Mouse (Mus musculus) heart, embryonic 15.5 days (tissue): ENCODE measurements around the gene Pde4d. TPM values are rescaled to one million over a fixed set of nuclear protein-coding genes. Genes with fewer than 3 reads are reported as not detected.

Experiments used
- ATAC-seq: fragments of 200-750 bp; cut with Nextera tagmentation; replicated peaks from 2 replicates; pipeline ENCODE4 v1.8.0; 2017; ENCODE audit warnings: low read depth, moderate TSS enrichment; ENCODE audit not compliant: insufficient number of reproducible peaks, insufficient read depth, low FRiP score
- H3K27ac ChIP-seq: fragments of 300-500 bp; sonication (generic); 2 replicates; pipeline ENCODE4 v1.5.1; 2015; ENCODE audit warnings: mild to moderate bottlenecking, inconsistent platforms
- H3K27me3 ChIP-seq: fragments of 300-500 bp; sonication (generic); 2 replicates; pipeline ENCODE4 v1.6.1; 2015; ENCODE audit warnings: inconsistent platforms
- H3K36me3 ChIP-seq: fragments of 300-500 bp; sonication (generic); 2 replicates; pipeline ENCODE4 v1.6.1; 2015; ENCODE audit warnings: mild to moderate bottlenecking, inconsistent platforms
- H3K4me1 ChIP-seq: fragments of 300-500 bp; sonication (generic); replicated peaks from 2 replicates; pipeline ENCODE4 v1.6.1; 2015; ENCODE audit warnings: inconsistent platforms
- H3K4me2 ChIP-seq: fragments of 300-500 bp; sonication (generic); 2 replicates; pipeline ENCODE4 v1.6.1; 2015; ENCODE audit warnings: inconsistent platforms, mild to moderate bottlenecking, moderate library complexity
- H3K4me3 ChIP-seq: fragments of 300-500 bp; sonication (generic); 2 replicates; pipeline ENCODE4 v1.5.1; 2015; ENCODE audit warnings: mild to moderate bottlenecking, inconsistent platforms
- H3K9ac ChIP-seq: fragments of 300-500 bp; sonication (generic); 2 replicates; pipeline ENCODE4 v1.6.1; 2015; ENCODE audit warnings: mild to moderate bottlenecking, inconsistent platforms
- H3K9me3 ChIP-seq: fragments of 300-500 bp; sonication (generic); replicated peaks from 2 replicates; pipeline ENCODE4 v1.6.1; 2016; ENCODE audit warnings: inconsistent platforms
- WGBS: fragments of 180-500 bp; shearing (Covaris S2); methylation state at CpG from one replicate; pipeline ENCODE4 v1.1.7; 2015; ENCODE audit warnings: mixed read lengths; 5-methylcytosine and 5-hydroxymethylcytosine counted together
- polyA plus RNA-seq: library from polyadenylated mRNA; unstranded; fragments of >200 nt; fragmentation: Nextera tagmentation; extraction: Ambion mirVana; gene quantifications from 2 replicates; pipeline ENCODE4 v1.2.1, GENCODE M21; 2015

Pde4d gene
- polyA plus RNA-seq, 1 experiment from 2014 or later: 25.7 TPM

DNA sequence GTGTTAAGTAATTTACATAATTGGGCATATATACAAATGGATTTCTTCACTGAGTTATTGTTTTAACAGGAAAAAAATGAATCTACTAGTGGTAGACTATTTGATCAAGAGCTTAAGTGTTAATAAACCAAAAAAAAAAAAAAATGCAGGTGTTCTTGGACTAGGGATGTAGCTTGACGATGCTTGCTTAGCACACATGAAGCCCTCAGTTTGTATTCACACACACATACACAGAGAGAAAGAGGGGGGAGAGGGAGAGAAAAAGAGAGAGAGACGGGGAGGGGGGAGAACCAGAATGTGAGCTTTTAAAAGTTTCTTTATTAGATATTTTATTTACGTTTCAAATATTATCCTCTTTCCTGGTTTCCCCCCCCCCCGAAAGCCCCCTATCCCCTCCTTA lies 740.9 kb downstream of the Pde4d start:
- no peak for ATAC-seq

DNA sequence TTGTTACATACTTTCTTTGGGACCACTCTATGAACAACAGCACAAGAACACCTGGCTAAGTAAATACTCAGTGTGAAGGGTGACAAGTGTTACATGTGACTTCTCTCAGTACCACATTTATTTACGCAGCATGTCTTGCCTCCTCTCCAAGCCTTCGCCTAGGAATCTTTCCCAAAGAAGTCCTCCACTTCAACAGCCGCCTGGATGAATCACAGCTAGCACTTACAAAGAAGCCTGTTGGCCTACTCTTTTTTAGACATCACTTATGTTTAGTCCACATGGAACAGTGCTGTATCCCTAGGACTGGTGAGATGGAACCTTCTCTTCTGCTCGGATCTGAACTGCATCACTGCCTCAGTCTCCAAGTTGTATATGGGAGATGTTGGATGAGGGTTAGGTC lies 741.4 kb downstream of the Pde4d start:
- Histone ChIP-seq H3K4me3 (no peak overlapping the region), H3K4me1 (no peaks in the 10 kb centered on the region), H3K4me2 (no peak overlapping the region), H3K27ac (no peak overlapping the region), H3K36me3 (no peaks in the 10 kb centered on the region), H3K27me3 (no peaks in the 10 kb centered on the region), H3K9me3 (no peaks in the 10 kb centered on the region), H3K9ac (no peak overlapping the region)
- 74% methylated on average over 4 of the region's 4 CpGs for WGBS
- ATAC-seq: no peak

More for the DNA sequence above, 740.9 kb downstream of the Pde4d start:
- Histone ChIP-seq H3K27me3 (no peaks in the 10 kb centered on the region), H3K27ac (no peak overlapping the region), H3K4me1 (no peaks in the 10 kb centered on the region), H3K4me3 (no peak overlapping the region), H3K36me3 (no peaks in the 10 kb centered on the region), H3K9ac (no peak overlapping the region), H3K4me2 (no peak overlapping the region), H3K9me3 (no peaks in the 10 kb centered on the region)
- 69% methylated on average over 4 of the region's 4 CpGs for WGBS

DNA sequence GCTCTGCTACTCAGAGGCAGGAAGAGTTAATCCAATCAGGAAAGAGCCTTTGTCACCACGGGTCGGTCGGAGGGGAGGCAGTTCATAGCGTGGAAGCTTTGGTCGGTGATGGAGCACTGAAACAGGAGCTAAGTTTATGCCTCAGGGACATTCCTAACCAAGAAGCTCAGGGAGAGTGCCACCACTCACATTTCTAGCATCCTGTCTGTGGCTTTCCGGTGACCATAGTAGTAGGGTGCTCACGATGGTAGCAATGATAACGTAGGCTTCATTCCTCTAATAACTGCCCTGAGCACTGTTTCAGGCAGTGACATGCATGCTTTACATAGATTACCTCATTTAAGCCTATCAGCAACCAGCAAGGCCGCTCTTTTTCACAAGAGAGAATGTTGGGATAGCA lies 755.8 kb downstream of the Pde4d start:
- Histone ChIP-seq H3K27me3 (no peaks in the 10 kb centered on the region), H3K4me2 (no peak overlapping the region), H3K4me3 (no peak overlapping the region), H3K4me1 (0 out of 2 replicates have a peak, but pooled peaks cover 2% of the 10 kb centered on the region), H3K27ac (no peak overlapping the region), H3K9me3 (no peaks in the 10 kb centered on the region), H3K36me3 (no peaks in the 10 kb centered on the region), H3K9ac (no peak overlapping the region)
- WGBS: 36% methylated on average over 9 of the region's 9 CpGs
- ATAC-seq: no peak

DNA sequence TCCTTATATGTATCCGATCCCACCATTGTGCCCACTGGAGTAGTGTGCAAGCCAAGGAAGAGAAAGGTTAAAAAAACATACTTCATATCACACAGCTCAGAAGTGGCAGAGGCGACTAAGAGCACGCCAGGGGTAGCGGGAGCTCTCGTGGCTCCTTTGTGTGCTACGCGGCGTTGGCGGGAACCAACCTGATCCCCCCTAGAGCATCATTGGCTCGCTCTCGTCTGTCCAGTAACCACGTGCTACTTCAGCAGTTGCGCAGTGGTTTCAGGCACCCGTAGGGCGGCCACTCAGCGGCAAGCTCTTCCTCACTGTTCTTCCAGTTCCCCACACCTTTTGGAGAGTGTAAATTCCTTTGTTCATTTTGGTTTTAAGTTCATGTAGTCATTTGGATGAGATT lies 758.9 kb downstream of the Pde4d start:
- no peak overlapping the region for H3K4me2 ChIP-seq
- no peaks in the 10 kb centered on the region for H3K36me3 ChIP-seq
- peaks cover 18% of the 10 kb centered on the region for H3K4me1 ChIP-seq
- H3K27ac ChIP-seq: no peak overlapping the region
- no peak for ATAC-seq
- no peaks in the 10 kb centered on the region for H3K9me3 ChIP-seq
- 90% methylated on average over 16 of the region's 16 CpGs for WGBS
- no peaks in the 10 kb centered on the region for H3K27me3 ChIP-seq
- H3K9ac ChIP-seq: no peak overlapping the region
- no peak overlapping the region for H3K4me3 ChIP-seq

DNA sequence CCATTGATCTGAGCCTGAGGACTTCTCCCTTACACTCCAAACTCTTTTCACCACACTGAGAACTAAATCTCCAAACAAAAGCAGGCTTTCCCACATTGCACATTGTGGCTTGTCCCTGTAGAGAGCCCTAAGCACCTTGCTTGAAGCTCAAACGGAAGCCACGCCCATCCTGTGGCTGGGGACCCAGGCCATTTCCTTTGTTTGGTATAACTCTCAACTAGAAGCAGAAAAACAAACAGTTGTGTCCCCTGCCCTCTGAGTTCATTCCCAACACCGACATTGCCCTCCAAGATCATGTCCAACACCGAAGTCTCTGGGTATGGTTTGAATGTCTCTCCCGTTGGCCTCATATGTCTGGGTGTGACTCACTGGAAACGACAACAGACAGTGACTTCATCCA lies 759.7 kb downstream of the Pde4d start:
- Histone ChIP-seq H3K36me3 (no peaks in the 10 kb centered on the region), H3K27ac (no peak overlapping the region), H3K4me2 (no peak overlapping the region), H3K4me3 (no peak overlapping the region), H3K9ac (no peak overlapping the region), H3K4me1 (peaks cover 18% of the 10 kb centered on the region), H3K9me3 (no peaks in the 10 kb centered on the region), H3K27me3 (no peaks in the 10 kb centered on the region)
- no peak for ATAC-seq
- 50% methylated on average over 6 of the region's 6 CpGs for WGBS

DNA sequence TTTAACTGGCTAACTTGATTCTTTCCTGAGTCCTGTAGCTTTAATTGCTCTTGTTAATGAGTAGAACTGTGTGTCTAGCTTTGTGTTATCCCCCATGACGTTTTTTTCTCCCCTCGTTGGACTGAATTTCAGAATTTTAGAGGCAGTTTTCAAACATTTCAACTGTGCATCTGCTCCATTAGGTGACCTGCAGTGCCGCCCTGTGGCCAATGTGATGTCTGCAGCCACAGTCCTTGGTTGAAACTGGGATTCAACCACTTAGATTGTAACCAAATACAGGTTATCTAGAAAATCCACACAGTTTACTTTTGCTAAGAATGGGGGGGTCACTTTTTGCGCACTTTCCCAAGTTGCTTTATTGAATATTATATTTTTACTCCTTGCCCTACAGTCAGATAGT lies 760.7 kb downstream of the Pde4d start:
- H3K4me2 ChIP-seq: no peak overlapping the region
- H3K9ac ChIP-seq: no peak overlapping the region
- H3K27me3 ChIP-seq: no peaks in the 10 kb centered on the region
- WGBS: 8% methylated on average over 4 of the region's 4 CpGs
- no peak overlapping the region for H3K27ac ChIP-seq
- peaks cover 17% of the 10 kb centered on the region for H3K4me1 ChIP-seq
- no peaks in the 10 kb centered on the region for H3K36me3 ChIP-seq
- H3K4me3 ChIP-seq: no peak overlapping the region
- ATAC-seq: no peak
- no peaks in the 10 kb centered on the region for H3K9me3 ChIP-seq

DNA sequence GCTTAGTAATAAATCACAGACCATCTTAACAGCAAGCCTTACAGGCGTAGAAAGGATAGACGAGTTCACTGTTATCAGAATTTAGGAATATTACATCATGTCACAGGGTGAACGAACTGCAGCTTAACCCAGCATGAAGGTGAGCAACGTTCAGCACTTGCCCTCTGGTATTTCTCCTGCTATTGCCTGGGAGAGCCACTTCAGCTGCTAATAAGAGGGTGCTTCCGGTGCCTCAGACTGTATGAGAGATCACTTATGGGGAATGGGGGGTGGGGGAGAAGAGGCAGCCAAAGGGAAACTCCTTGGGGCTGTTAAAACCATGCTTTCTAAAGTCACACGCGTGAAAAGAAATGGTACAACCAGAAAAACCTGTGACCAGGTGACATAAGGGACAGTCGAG lies 761.7 kb downstream of the Pde4d start:
- H3K4me2 ChIP-seq: peak overlapping the region; percentile 65
- H3K36me3 ChIP-seq: no peaks in the 10 kb centered on the region
- WGBS: 36% methylated on average over 8 of the region's 8 CpGs
- peak overlapping the region; percentile 42 for H3K4me3 ChIP-seq
- no peaks in the 10 kb centered on the region for H3K9me3 ChIP-seq
- no peak overlapping the region for H3K27ac ChIP-seq
- no peaks in the 10 kb centered on the region for H3K27me3 ChIP-seq
- H3K4me1 ChIP-seq: peaks cover 15% of the 10 kb centered on the region
- ATAC-seq: no peak
- H3K9ac ChIP-seq: 0 out of 2 replicates have a peak overlapping the region, but pooled peaks have one; percentile 3

DNA sequence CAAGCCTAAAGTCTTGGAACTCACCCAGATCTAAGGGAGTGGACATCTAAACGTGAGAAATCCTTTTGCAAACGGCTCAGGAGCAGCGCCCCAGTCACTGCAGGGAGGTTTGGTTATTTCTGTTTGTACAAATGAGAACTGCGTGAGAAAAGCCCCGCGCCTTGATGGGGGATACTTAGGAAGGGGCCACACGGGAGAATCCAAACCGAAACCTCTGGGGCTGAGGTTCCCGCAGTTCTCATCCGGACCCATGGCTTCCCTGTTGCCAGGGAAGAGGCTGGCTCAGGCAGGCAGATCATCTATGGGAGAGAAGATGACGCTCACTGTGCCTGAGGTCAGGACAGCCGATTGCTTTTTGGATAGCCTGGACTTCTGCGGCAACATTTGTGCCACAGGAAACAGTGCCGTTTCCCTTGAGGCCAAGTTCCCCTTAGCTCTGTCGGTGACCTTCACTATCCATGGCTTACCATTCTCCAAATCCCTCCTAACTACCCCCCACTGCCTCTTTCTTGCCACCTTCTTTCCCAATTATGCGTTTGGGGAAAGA lies 762.3 kb downstream of the Pde4d start:
- Histone ChIP-seq H3K4me1 (peaks cover 15% of the 10 kb centered on the region), H3K4me3 (peak overlapping the region; percentile 42), H3K9ac (0 out of 2 replicates have a peak overlapping the region, but pooled peaks have one; percentile 3), H3K36me3 (no peaks in the 10 kb centered on the region), H3K9me3 (no peaks in the 10 kb centered on the region), H3K4me2 (peak overlapping the region; percentile 65), H3K27ac (no peak overlapping the region), H3K27me3 (no peaks in the 10 kb centered on the region)
- WGBS: 21% methylated on average over 16 of the region's 16 CpGs
- ATAC-seq: no peak

DNA sequence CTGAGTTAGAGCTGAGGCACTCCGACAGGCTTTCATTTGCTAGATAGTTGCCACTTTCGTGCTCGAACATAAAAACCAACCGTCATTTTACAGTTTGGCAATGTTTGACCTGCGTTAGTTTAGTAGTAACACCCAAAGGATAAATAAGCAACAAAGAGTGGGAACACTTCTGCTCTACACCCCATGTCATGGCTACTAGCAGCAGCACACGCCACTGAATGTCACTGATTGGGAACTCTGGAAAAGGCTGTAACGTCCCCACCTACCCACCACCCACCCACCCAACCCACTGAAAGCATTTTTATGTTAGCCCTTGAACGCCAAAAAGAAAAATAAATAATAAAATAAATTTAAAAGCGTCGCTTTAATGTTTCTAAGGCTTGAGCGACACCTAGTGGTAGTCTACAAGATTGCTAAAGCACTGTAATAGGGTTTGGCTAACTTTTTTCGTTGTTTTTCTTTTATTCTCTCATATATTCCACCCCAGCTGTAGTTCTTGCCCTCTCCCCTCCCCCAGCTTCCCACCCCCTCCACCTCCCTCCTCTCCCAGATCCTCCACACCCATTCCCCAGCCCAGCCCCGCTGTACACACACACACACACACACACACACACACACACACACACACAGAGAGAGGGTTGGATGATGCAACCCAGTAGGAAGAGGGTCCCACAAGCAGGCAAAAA lies 763.2 kb downstream of the Pde4d start:
- no peaks in the 10 kb centered on the region for H3K9me3 ChIP-seq
- peak overlapping the region; percentile 65 for H3K4me2 ChIP-seq
- no peak overlapping the region for H3K9ac ChIP-seq
- H3K27me3 ChIP-seq: no peaks in the 10 kb centered on the region
- peak overlapping the region; percentile 42 for H3K4me3 ChIP-seq
- ATAC-seq: no peak
- H3K27ac ChIP-seq: no peak overlapping the region
- 19% methylated on average over 13 of the region's 13 CpGs for WGBS
- peaks cover 15% of the 10 kb centered on the region for H3K4me1 ChIP-seq
- no peaks in the 10 kb centered on the region for H3K36me3 ChIP-seq

DNA sequence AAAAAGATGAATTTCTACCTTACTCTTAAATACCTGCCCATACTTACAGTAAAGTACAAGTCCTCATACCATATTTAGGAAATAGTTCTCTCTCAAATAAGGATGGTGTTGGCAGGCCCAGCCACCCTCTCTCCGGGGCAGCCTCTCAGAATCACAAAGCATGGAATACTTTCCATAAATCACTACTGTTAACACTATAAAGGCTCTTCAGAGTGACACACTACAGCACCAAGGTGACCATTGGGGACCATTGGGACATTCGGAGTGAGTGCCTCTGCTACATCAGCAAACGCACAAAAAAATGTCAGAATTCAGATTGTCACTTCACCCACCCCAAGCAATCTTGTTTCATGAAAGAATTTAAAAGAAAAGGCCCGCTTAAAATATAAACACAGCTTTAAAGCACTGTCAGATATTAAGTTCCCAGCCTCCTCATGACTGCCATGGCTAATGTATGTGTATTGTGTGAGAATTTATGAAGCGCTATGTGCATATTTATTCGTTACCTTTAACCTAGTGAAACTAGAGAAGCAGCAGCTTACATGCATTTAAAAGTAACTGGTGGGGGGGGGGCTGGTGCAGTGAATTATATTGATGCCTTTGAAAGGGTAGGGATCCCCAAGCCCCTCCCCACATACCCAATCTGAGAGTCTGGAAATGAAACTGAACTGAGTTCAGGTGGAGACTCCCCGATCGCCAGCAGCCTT lies 769.4 kb downstream of the Pde4d start:
- Histone ChIP-seq H3K4me2 (no peak overlapping the region), H3K36me3 (no peaks in the 10 kb centered on the region), H3K4me1 (no peaks in the 10 kb centered on the region), H3K27me3 (no peaks in the 10 kb centered on the region), H3K27ac (no peak overlapping the region), H3K4me3 (no peak overlapping the region), H3K9ac (no peak overlapping the region), H3K9me3 (no peaks in the 10 kb centered on the region)
- ATAC-seq: no peak
- WGBS: 72% methylated on average over 8 of the region's 8 CpGs

DNA sequence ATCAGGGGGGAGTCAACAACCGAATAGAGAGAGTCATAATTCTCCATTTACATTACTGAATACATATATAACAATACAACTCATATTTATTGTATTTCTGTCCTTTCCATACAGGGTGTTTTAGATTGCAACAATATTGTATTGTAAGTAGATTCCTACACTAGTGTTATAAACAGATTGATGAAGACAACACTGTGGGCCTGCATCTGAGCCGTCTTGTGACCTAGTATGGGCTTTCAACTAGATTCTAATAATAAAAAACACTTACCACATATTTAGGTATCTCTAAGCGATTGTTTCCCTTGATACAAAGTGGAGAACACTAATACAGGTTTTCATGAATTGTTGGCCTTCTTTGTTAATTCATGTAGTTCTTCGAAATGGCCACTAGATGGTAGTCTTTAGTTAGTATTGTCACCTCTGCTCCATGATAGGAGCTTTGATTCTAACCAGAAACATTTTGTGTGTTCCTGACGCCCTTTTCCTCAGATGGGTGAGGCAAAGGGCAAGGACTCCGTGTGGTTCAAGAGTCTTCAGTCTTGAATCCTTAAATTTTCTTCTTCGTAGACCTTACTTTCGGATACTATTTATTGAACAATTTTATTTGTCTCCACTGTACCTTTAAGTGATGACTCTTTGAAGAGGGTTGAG lies 779.3 kb downstream of the Pde4d start:
- Histone ChIP-seq H3K9me3 (no peaks in the 10 kb centered on the region), H3K4me2 (peak overlapping the region; percentile 70), H3K9ac (no peak overlapping the region), H3K36me3 (no peaks in the 10 kb centered on the region), H3K27me3 (no peaks in the 10 kb centered on the region), H3K27ac (no peak overlapping the region), H3K4me1 (peaks cover 14% of the 10 kb centered on the region), H3K4me3 (peak overlapping the region; percentile 43)
- WGBS: 20% methylated on average over 8 of the region's 8 CpGs
- no peak for ATAC-seq
